9 mouse cellular contexts compared by ENCODE assay signal in genomic region chr6:32280728-32281127, GRCm38 (mm10).
DNase-seq lines count a peak whose midpoint lies in the region; ATAC-seq lines count a peak whose summit lies in the region.
"Had no signal": no experiment of that assay in that cellular context is flagged by ENCODE, and none has a peak within 500 bp of the region (broad histone marks: within the 10 kb centered on the region; RNA-seq: fewer than 3 reads in every experiment).

No protein-coding gene starts in this region.

- peak; percentile 33 for DNase-seq in kidney, postnatal 10 days
- no peak for DNase-seq in kidney, adult 8-10 months
- peak; percentile 71 for DNase-seq in Muller cell, postnatal 12 days (ENCODE audit: inconsistent ontology term)
- DNase-seq in embryo, embryonic 10 days (ENCODE audit: low spot score) = peak; percentile 74
- peak; percentile 68 for DNase-seq in mesoderm, embryonic 11.5 days (ENCODE audit: low read depth, low spot score)
- DNase-seq in cerebellum, postnatal 10 days = no peak
- DNase-seq: adrenal gland, postnatal 25 days; cerebellum, adult 18-20 months had no signal

- ATAC-seq in cerebellum, adult (ENCODE audit: insufficient number of reproducible peaks, low FRiP score, low TSS enrichment) = no peak

Comparison
In these comparisons a context has a peak if more than half of its experiments do, and no peak if none do; other contexts are left out.
1. DNase-seq: peak in kidney, postnatal 10 days (single experiment), Muller cell, postnatal 12 days (single experiment), embryo, embryonic 10 days (single experiment) and mesoderm, embryonic 11.5 days (single experiment); none in kidney, adult 8-10 months (0 of 2) and cerebellum, postnatal 10 days (0 of 2).